In genomic region chr5:150593756-150594648, GRCm38 (mm10) we compare ENCODE assay signal across 8 mouse cellular contexts. TPM values are rescaled to one million over a fixed set of nuclear protein-coding genes. Genes with fewer than 3 reads are reported as not detected.
DNase-seq lines count a peak whose midpoint lies in the region; ATAC-seq and TF ChIP-seq lines count a peak whose summit lies in the region.

No protein-coding gene starts in this region.

- H3K9me3 ChIP-seq in hindbrain, embryonic 14.5 days (ENCODE audit: control insufficient read depth, low read length), result no peaks in the 10 kb centered on the region

- H3K4me1 ChIP-seq in hindbrain, embryonic 14.5 days (replicated peaks; ENCODE audit: control insufficient read depth, insufficient read depth, low read length), result peaks cover 12% of the 10 kb centered on the region

- H3K27ac ChIP-seq in hindbrain, embryonic 14.5 days, result peak overlapping the region; percentile 48; the same call in 1 of the 2 replicates
- peak overlapping the region; percentile 98 for H3K27ac ChIP-seq in left cerebral cortex, adult 2 months

- peak overlapping the region; percentile 72 for H3K9ac ChIP-seq in hindbrain, embryonic 14.5 days

- under 1% methylated on average over 84 of the region's 102 CpGs for WGBS in hindbrain, embryonic 14.5 days

- peak; percentile 33 for DNase-seq in MEL-GATA-1-ER (ENCODE audit: extremely low read depth, low read depth)
- DNase-seq in cerebellum, adult 8-10 months, result peak; percentile 61
- peak; percentile 38 to 44 for DNase-seq in frontal cortex, postnatal 25 days (ENCODE audit: low spot score in 2 of 2)
- DNase-seq in hindbrain, embryonic 14.5 days (ENCODE audit: low spot score), result peak; percentile 48
- DNase-seq in left cerebral cortex, adult 2 months (ENCODE audit: extremely low spot score in 1 of 2, low spot score in 2 of 2), result peak; percentile 73 to 74
- peak; percentile 67 to 72 for DNase-seq in lung, postnatal 4 days
- DNase-seq in right cerebral cortex, adult 18-20 months, result peak; percentile 67
- peak; percentile 50 for DNase-seq in urinary bladder, postnatal 14 days (ENCODE audit: low spot score)

- peaks cover 23% of the 10 kb centered on the region for H3K27me3 ChIP-seq in hindbrain, embryonic 14.5 days (ENCODE audit: control insufficient read depth, insufficient read depth, low read length)

- TF ChIP-seq CTCF in left cerebral cortex, adult 2 months (IDR thresholded peaks at IDR 0.05), result no peak

- no peaks in the 10 kb centered on the region; the same call in 1 of the 2 replicates for H3K36me3 ChIP-seq in hindbrain, embryonic 14.5 days (replicated peaks; ENCODE audit: control insufficient read depth, insufficient read depth)

- peak; percentile 85 for ATAC-seq in hindbrain, embryonic 14.5 days (ENCODE audit: low FRiP score)

- peak overlapping the region; percentile 88 for H3K4me3 ChIP-seq in hindbrain, embryonic 14.5 days (replicated peaks; ENCODE audit: low read length)
- H3K4me3 ChIP-seq in left cerebral cortex, adult 2 months, result peak overlapping the region; percentile 95

- intact Hi-C loops in left cerebral cortex, adult 2 months (cut with DNase I), result loop anchor here (1.0 kb wide), 1 partner anchor 71 kb away; no protein-coding TSS in a partner anchor

- H3K4me2 ChIP-seq in hindbrain, embryonic 14.5 days (replicated peaks), result peak overlapping the region; percentile 95

RNA-seq across cellular contexts. Expression of gene N4bp2l1, which starts 3.0 kb away (rescaled TPM):
- 16.6 and 17.5 TPM in 2 replicates for polyA plus RNA-seq in hindbrain, embryonic 14.5 days (2014; fragmentation: Nextera tagmentation; extraction: Ambion mirVana)
- total RNA-seq in left cerebral cortex, adult 2 months (2021), result 10 to 100 TPM; 60.5 to 63.5 TPM

Comparison
In these comparisons a context has a peak if more than half of its experiments do, and no peak if none do; other contexts are left out.
1. Peak in every context shown above with its lines: DNase-seq, ATAC-seq, H3K4me3 ChIP-seq and H3K27ac ChIP-seq.